Mouse (Mus musculus) embryonic fibroblast, embryonic 13.5 days (primary cell): ENCODE data around the gene 4930435E12Rik.

Experiments
- CTCF ChIP-seq: IDR thresholded peaks from 2 replicates; pipeline ENCODE4 v1.5.1; 2011; ENCODE audit warnings: mild to moderate bottlenecking, control low read depth, low read length, moderate library complexity, borderline replicate concordance; ENCODE audit not compliant: insufficient read depth
- POLR2A ChIP-seq: IDR thresholded peaks from 2 replicates; pipeline ENCODE4 v1.6.1; 2011; ENCODE audit warnings: low read depth, mild to moderate bottlenecking, control low read depth, low read length, moderate library complexity

GRCm38 (mm10) chr16:38793120-38793519 is 35.4 kb downstream of the 4930435E12Rik start:
- TF ChIP-seq POLR2A (no peak), CTCF (no peak)
